Mouse (Mus musculus): ENCODE measurements around the gene Sort1. TPM values are rescaled to one million over a fixed set of nuclear protein-coding genes. Genes with fewer than 3 reads are reported as not detected.

Gene Sort1
- total and polyA plus RNA-seq, 3 experiments: 1.3 to 4.1 (median 2.3) TPM

- ATAC-seq (ENCODE audit: extremely low read depth, insufficient number of reproducible peaks, low FRiP score, poor library complexity, severe bottlenecking) (no peak), DNase-seq (ENCODE audit: low spot score) (no peak)
- Histone ChIP-seq H3K36me3 (replicated peaks) (peaks cover 7% of the 10 kb centered on the region), H3K9me3 (replicated peaks) (no peaks in the 10 kb centered on the region), H3K4me1 (ENCODE audit: insufficient read depth, low read depth, low read length) (peaks cover 15% of the 10 kb centered on the region), H3K4me3 (ENCODE audit: low read depth, low read length) (no peak overlapping the region), H3K27me3 (ENCODE audit: insufficient read depth, low read length) (no peaks in the 10 kb centered on the region; the same call in 1 of the 2 replicates)
- no peak for TF ChIP-seq GATA1 (IDR thresholded peaks at IDR 0.05; ENCODE audit: borderline replicate concordance, low read length)
- TF ChIP-seq TAL1 (conservative IDR thresholded peaks at IDR 0.05; ENCODE audit: low read depth, low read length): no peak
- no peak for TF ChIP-seq CTCF (IDR thresholded peaks at IDR 0.05; ENCODE audit: low read depth, low read length)
- TF ChIP-seq GATA2 (IDR thresholded peaks at IDR 0.05; ENCODE audit: borderline replicate concordance, low read depth, low read length): no peak
- no peak for TF ChIP-seq POLR2AphosphoS5 (IDR thresholded peaks at IDR 0.05; ENCODE audit: insufficient replicate concordance, low read depth, low read length)
These were observed 71.4 kb downstream of the Sort1 start for GRCm38 (mm10) chr3:108355245-108355644.

DNA sequence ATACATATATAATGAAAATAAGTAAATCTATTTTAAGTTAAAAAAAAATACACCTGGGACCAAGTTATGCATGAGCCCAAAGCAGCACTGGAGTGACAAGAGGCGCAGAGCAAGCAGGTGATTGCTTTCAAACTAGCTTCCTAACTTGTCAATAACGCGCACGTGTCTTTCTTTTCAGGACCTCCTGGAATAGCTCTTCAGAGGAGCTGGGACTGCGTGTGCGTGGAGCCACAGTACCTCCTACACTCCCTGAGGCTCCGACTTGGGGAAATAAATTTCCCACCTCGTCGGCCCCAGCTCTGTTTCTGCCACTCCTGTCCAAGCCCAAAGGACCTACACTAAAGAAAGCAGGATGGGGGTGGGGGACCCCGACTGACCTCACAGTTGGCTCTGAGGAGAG is 73.2 kb downstream of the Sort1 start:
- TF ChIP-seq CTCF (IDR thresholded peaks at IDR 0.05; ENCODE audit: low read depth, low read length): no peak
- TF ChIP-seq GATA2 (IDR thresholded peaks at IDR 0.05; ENCODE audit: borderline replicate concordance, low read depth, low read length): no peak
- TF ChIP-seq TAL1 (conservative IDR thresholded peaks at IDR 0.05; ENCODE audit: low read depth, low read length): no peak
- TF ChIP-seq POLR2AphosphoS5 (IDR thresholded peaks at IDR 0.05; ENCODE audit: insufficient replicate concordance, low read depth, low read length): no peak
- TF ChIP-seq GATA1 (IDR thresholded peaks at IDR 0.05; ENCODE audit: borderline replicate concordance, low read length): no peak
- H3K4me3 ChIP-seq (ENCODE audit: low read depth, low read length): no peak overlapping the region
- ATAC-seq (ENCODE audit: extremely low read depth, insufficient number of reproducible peaks, low FRiP score, poor library complexity, severe bottlenecking): no peak
- no peaks in the 10 kb centered on the region for H3K9me3 ChIP-seq (replicated peaks)
- peaks cover 7% of the 10 kb centered on the region for H3K36me3 ChIP-seq (replicated peaks)
- DNase-seq (ENCODE audit: low spot score): no peak
- no peaks in the 10 kb centered on the region; the same call in 1 of the 2 replicates for H3K27me3 ChIP-seq (ENCODE audit: insufficient read depth, low read length)
- peaks cover 15% of the 10 kb centered on the region for H3K4me1 ChIP-seq (ENCODE audit: insufficient read depth, low read depth, low read length)

DNA sequence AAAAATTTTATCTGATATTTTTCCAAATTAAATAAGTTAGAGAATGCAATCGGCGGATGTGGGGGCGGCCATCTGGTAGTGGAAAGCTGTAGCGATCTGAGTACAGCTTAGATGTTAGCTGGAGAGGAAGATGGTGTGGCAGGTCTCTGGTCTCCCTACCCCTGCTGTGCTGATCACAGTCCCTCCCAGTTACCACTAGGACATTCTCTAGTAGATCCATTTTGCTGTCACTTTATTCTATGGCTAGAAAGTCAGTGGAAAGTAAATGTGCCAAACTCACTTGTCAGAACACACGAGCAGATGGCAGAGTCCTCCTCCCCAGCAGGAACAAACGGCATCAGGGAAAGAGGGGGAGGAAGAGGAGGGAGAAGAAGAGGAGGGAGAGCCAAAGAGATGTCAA is 74.6 kb downstream of the Sort1 start:
- H3K36me3 ChIP-seq (replicated peaks): peaks cover 7% of the 10 kb centered on the region
- no peak for TF ChIP-seq GATA2 (IDR thresholded peaks at IDR 0.05; ENCODE audit: borderline replicate concordance, low read depth, low read length)
- no peaks in the 10 kb centered on the region for H3K9me3 ChIP-seq (replicated peaks)
- DNase-seq (ENCODE audit: low spot score) (no peak), ATAC-seq (ENCODE audit: extremely low read depth, insufficient number of reproducible peaks, low FRiP score, poor library complexity, severe bottlenecking) (no peak)
- H3K27me3 ChIP-seq (ENCODE audit: insufficient read depth, low read length): no peaks in the 10 kb centered on the region; the same call in 1 of the 2 replicates
- peaks cover 15% of the 10 kb centered on the region for H3K4me1 ChIP-seq (ENCODE audit: insufficient read depth, low read depth, low read length)
- H3K4me3 ChIP-seq (ENCODE audit: low read depth, low read length): no peak overlapping the region

GRCm38 (mm10) chr3:108360894-108361293 is 77.0 kb downstream of the Sort1 start:
- DNase-seq (ENCODE audit: low spot score): no peak
- peaks cover 1% of the 10 kb centered on the region; the same call in 1 of the 2 replicates for H3K4me1 ChIP-seq (ENCODE audit: insufficient read depth, low read depth, low read length)
- no peak overlapping the region for H3K4me3 ChIP-seq (ENCODE audit: low read depth, low read length)
- peaks cover 10% of the 10 kb centered on the region for H3K27me3 ChIP-seq (ENCODE audit: insufficient read depth, low read length)
- ATAC-seq (ENCODE audit: extremely low read depth, insufficient number of reproducible peaks, low FRiP score, poor library complexity, severe bottlenecking): no peak
- H3K36me3 ChIP-seq (replicated peaks): no peaks in the 10 kb centered on the region
- TF ChIP-seq GATA1 (IDR thresholded peaks at IDR 0.05; ENCODE audit: borderline replicate concordance, low read length): no peak
- no peak for TF ChIP-seq TAL1 (conservative IDR thresholded peaks at IDR 0.05; ENCODE audit: low read depth, low read length)
- no peak for TF ChIP-seq GATA2 (IDR thresholded peaks at IDR 0.05; ENCODE audit: borderline replicate concordance, low read depth, low read length)
- no peak for TF ChIP-seq POLR2AphosphoS5 (IDR thresholded peaks at IDR 0.05; ENCODE audit: insufficient replicate concordance, low read depth, low read length)
- TF ChIP-seq CTCF (IDR thresholded peaks at IDR 0.05; ENCODE audit: low read depth, low read length): no peak
- no peaks in the 10 kb centered on the region for H3K9me3 ChIP-seq (replicated peaks)

DNA sequence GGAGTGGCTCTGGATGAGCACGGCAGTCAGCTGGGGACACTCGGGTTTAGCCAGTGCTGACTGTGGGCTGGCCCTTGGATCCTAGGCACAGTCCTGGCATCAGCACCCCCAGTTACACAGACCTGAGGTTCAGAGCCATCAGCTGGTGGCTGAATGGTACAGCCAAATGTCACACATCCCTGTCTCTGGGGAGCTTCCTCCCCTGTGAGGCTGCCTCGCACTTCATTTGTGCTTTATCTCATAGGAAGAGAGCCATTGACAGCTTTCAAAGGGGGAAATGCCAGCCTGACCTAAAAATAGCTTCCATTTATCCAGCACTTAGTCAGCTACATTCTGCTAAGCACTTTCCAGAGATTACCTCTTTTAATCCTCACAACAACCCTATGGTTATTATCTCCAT is 79.7 kb downstream of the Sort1 start:
- TF ChIP-seq POLR2AphosphoS5 (IDR thresholded peaks at IDR 0.05; ENCODE audit: insufficient replicate concordance, low read depth, low read length): no peak
- TF ChIP-seq GATA2 (IDR thresholded peaks at IDR 0.05; ENCODE audit: borderline replicate concordance, low read depth, low read length): no peak
- no peak for TF ChIP-seq GATA1 (IDR thresholded peaks at IDR 0.05; ENCODE audit: borderline replicate concordance, low read length)
- no peak for TF ChIP-seq TAL1 (conservative IDR thresholded peaks at IDR 0.05; ENCODE audit: low read depth, low read length)
- no peak for TF ChIP-seq CTCF (IDR thresholded peaks at IDR 0.05; ENCODE audit: low read depth, low read length)
- DNase-seq (ENCODE audit: low spot score): no peak
- ATAC-seq (ENCODE audit: extremely low read depth, insufficient number of reproducible peaks, low FRiP score, poor library complexity, severe bottlenecking): no peak
- Histone ChIP-seq H3K27me3 (ENCODE audit: insufficient read depth, low read length) (peaks cover 26% of the 10 kb centered on the region), H3K9me3 (replicated peaks) (no peaks in the 10 kb centered on the region), H3K4me3 (ENCODE audit: low read depth, low read length) (no peak overlapping the region), H3K4me1 (ENCODE audit: insufficient read depth, low read depth, low read length) (peaks cover under 1% of the 10 kb centered on the region), H3K36me3 (replicated peaks) (no peaks in the 10 kb centered on the region)

GRCm38 (mm10) chr3:108364270-108364995 is 80.6 kb downstream of the Sort1 start, which contains the start of gene Mybphl:
Gene Mybphl (plus strand): TSS chr3:108364911.
- ATAC-seq (ENCODE audit: extremely low read depth, insufficient number of reproducible peaks, low FRiP score, poor library complexity, severe bottlenecking): no peak

More at GRCm38 (mm10) chr3:108364270-108364995, 80.6 kb downstream of the Sort1 start, which contains the start of gene Mybphl:
- Histone ChIP-seq H3K9me3 (replicated peaks) (no peaks in the 10 kb centered on the region), H3K4me3 (ENCODE audit: low read depth, low read length) (no peak within 1 kb of the TSS), H3K4me1 (ENCODE audit: insufficient read depth, low read depth, low read length) (peaks cover 3% of the 10 kb centered on the region), H3K36me3 (replicated peaks) (no peaks in the 10 kb centered on the region), H3K27me3 (ENCODE audit: insufficient read depth, low read length) (peaks cover 32% of the 10 kb centered on the region)
- no peak for DNase-seq (ENCODE audit: low spot score)
- no peak for TF ChIP-seq GATA1 (IDR thresholded peaks at IDR 0.05; ENCODE audit: borderline replicate concordance, low read length)
- no peak for TF ChIP-seq GATA2 (IDR thresholded peaks at IDR 0.05; ENCODE audit: borderline replicate concordance, low read depth, low read length)
- no peak for TF ChIP-seq TAL1 (conservative IDR thresholded peaks at IDR 0.05; ENCODE audit: low read depth, low read length)
- no peak for TF ChIP-seq CTCF (IDR thresholded peaks at IDR 0.05; ENCODE audit: low read depth, low read length)
- TF ChIP-seq POLR2AphosphoS5 (IDR thresholded peaks at IDR 0.05; ENCODE audit: insufficient replicate concordance, low read depth, low read length): no peak

All from G1E (cell line).